Mouse (Mus musculus): ENCODE measurements around the gene Srd5a3.

- TF ChIP-seq CTCF (IDR thresholded peaks at IDR 0.05; ENCODE audit: low read depth) = peak; percentile 21; the same call in 1 of the 2 replicates
- no peak for TF ChIP-seq EP300 (IDR thresholded peaks at IDR 0.05; ENCODE audit: low read depth)
These were observed 19.5 kb downstream of the Srd5a3 start for GRCm38 (mm10) chr5:76159555-76159954.

All from heart, postnatal 0 days (tissue).